Mouse (Mus musculus): ENCODE data around the gene Lin7b. TPM values are rescaled to one million over a fixed set of nuclear protein-coding genes. Genes with fewer than 3 reads are reported as not detected.

Gene Lin7b
- total RNA-seq (2021): 1 to 10 TPM; 1.8 to 2.0 TPM

DNA sequence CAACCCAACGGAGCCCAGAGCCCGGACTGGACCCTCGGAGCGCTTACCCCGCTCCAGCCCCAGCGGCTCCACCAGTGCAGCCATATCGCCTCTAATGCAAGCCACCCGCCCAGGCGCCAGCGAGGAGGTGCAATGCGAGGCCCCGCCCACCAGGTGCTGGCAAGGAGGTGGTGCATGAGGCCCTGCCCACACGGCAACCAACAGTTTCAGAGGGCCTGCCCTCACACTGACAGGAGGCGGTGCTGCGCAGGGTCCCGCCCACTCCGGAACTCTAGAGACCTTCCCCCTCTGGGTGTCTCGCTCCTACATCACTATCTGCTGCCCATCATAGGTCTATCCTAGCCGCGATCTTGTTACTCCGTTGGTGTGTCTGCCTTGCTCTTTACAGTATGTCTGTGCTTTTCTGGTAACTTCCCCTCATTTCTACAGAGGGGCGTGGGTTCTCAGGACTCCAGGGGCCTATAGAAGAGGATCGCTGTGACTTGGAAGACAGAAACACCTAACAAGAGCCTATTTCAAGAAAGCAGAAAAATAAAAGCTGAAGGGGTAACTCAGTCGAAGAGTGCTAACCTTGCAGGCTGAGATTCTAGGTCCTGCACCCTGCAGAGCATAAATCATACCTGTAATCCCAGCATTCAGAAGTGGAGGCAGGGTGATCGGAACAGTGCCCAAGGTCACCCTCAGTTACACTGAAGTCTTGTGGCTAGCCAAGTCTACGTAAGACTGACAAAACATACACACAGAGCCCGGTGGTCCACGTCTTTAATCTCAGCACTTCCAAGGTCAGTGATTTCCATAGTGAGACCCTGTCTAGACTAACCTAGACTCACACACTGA is at the start of gene Lin7b:
Gene Lin7b (minus strand): TSS at position 109 of the 837 bp plus-strand sequence.
- DNase-seq (ENCODE audit: low spot score): peak; percentile 70

DNA sequence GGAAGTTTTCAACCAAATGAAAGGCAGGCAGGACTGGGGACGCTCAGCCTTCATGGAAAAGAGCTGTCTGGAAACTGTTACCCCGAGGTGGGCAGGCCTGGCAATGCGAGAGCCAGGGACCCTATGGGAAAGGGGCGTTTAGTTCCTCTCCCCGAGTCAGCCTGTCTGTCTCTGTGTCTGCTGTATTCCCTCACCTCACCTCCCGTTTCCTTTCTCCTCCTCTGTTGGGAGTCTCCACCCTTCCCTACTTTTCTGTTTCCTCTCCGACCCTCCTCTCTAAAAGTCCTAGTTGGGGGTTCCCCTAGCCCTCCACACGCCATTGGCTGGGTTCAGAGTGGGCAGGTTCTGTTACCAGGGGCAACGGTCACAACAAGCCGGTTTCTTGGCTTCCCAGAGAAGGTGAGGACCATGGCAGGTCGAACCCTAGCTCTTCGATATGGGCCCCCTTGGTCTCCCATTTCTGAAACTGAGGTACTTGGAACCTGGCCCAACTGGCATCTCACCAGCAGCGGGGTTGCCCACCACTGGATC is 47.6 kb upstream of the Lin7b start:
- no peak for DNase-seq (ENCODE audit: low spot score)
- intact Hi-C loops (cut with DNase I): no loop called here

More for the DNA sequence above, at the start of gene Lin7b:
- intact Hi-C loops (cut with DNase I): loop anchor here (2.0 kb wide), 1 partner anchor 24 kb away; the partner anchor contains the start of gene Snrnp70

DNA sequence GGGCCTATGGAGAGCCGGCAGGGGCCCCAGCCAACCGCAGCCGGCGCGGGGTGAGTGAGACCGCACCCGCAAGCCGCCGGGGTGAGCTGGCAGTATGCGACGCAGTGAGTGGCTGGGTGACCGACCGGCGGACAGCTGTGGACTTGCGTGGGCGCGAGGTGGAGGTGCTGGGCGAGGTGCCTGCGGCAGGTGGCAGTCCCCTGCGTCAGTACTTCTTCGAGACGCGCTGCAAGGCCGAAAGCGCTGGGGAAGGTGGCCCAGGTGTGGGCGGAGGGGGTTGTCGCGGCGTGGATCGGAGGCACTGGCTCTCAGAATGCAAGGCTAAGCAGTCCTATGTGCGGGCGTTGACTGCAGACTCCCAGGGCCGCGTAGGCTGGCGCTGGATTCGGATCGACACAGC is 45.3 kb upstream of the Lin7b start:
- intact Hi-C loops (cut with DNase I): no loop called here
- no peak for DNase-seq (ENCODE audit: low spot score)

DNA sequence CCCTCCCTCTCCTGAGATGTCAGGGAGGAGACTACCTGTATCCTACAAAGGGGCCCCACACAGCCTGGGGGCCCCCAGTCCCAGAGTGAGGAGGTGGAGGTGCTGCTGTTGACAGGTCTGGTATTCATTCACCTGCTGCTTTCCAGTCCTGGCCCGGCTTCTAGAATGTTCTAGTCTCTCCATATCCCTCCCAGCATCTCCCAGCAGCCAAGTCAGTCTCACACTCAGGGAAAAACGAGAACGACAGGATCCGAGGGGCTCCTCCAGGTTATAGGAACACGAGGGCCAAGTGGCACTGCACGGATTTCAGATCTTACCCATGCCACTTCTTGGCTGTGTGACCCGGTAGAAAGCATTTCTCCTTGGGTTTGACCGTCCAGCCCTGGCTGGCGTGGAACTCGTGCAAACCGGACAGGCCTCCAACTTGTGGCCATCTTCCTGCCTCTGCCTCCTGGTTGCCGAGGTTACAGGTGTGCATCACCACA is 44.4 kb upstream of the Lin7b start:
- DNase-seq (ENCODE audit: low spot score): no peak
- intact Hi-C loops (cut with DNase I): no loop called here

DNA sequence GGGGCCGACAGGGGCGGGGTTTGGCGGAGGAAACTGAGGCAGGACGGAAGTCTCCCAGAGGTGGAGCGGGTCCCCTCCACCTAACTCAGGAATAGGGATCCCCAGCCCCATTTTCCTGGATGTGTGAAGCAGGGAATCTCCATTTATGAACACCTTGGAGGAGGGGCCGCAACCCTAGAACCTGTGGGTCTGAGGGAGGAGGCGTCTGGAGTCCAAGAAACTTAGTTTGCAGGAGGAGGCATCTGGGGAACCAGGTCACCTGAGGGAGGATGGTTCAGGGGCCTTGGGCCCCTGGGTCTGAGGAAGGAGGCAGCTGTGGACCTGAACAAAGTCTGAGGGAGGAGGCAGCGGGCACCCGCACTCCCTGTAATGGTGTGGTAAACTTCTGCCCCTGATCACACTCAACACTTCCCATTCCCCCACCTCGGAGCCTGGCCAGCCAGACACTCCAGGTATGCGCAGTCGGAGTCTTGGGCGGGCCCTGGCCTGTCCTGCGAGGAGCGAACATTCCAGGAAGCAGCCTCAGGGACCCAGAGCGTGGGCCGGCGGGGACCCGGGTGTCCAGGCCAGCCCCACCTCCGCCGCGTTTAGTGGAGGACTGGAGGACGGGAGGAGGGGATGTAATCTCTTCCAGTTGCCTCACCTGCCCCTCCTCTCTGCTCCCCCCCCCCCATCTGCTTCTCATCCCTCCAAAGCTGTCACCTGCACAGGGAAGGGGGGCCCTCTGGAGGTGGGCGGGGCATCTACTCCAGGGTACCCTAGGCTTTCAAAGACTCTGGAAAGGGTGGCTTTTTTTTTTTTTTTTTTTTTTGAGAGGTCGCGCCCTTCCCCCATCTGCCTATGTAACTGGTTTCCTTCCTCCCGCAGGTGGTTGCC is 43.7 kb upstream of the Lin7b start:
- DNase-seq (ENCODE audit: low spot score): no peak
- intact Hi-C loops (cut with DNase I): no loop called here

DNA sequence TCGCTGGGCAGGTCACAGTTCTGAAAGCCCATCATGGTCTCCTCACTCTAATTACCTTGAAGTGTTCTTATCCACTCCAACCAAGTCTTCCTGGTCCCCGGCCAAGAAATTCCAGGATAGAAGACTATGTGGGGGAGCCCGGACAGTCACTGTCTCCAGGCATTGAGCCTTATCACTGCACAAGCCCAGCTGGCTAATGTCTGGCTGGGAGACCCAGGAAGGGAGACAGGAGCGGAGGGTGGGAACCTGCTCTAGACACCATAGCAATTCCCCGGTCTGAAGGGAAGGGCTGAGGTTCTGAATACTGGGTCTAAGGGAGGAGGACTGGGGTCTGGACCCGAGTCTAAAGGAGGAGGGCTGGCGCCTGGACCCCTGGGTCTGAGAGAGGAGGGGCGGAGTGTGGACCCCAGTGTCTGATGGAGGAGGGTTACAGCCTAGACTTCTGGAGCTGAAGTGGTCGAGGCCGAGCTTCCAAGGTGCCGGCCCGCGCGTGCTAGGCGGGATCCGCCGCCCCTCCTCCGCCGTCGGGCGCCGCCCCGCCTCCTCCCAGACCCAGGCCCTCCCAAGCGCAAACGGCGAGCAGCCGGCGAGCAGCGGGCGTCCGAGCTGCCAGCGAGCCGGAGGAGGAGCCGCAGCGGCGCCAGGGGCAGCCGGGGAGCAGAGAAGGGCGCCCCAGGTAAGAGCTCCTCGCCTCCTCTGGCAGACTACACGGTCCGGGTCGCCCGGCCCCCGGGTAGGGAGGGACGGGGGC is 42.9 kb upstream of the Lin7b start, which contains the start of gene Ntf5:
Gene Ntf5 (plus strand): TSS at position 583 of the 751 bp plus-strand sequence.
- no peak for DNase-seq (ENCODE audit: low spot score)
- intact Hi-C loops (cut with DNase I): no loop called here

DNA sequence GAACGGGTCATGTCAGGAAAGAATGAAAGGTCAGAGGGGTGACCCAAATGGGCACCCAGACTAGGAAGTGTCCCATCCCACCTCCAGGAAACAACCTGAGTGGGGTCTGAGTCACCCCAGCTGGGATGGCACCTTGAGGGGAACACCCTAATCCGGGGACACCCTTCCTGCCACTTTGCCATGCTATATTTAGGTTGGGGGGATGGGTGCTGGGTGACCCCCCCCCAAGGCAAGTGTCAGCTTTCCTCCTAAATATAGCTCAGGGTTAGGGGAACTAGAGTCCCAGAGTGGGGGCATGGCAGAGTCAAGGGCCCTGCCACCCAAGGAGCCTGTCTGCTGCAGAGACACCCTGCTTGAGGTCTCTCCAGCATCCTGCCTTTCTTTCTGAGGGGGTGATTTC is 42.0 kb upstream of the Lin7b start:
- intact Hi-C loops (cut with DNase I): no loop called here
- no peak for DNase-seq (ENCODE audit: low spot score)

DNA sequence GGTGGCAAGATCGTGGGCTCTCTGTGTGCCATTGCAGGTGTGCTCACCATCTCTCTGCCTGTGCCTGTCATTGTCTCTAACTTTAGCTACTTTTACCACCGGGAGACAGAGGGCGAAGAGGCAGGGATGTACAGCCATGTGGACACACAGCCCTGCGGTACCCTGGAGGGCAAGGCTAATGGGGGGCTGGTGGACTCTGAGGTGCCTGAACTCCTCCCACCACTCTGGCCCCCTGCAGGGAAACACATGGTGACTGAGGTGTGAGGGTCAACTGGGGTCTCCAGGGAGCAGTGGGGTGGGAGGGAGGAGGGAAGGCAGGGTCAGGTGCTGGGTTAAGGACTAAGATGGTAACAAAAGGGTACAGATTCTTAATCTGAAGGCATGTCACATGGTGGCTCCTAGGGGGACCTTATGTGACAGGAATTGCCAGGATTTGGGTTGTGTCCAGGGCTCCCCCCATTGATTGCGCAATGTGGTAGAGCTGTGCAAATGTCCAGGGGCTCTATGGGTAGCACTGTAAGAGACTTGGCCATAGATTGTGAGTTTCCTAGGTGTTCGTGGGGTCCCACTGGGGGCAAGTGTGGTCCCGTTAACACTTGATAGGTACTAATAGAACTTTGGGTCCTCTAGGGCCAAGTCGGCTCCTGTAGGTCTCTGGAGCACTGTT is 39.2 kb upstream of the Lin7b start:
- intact Hi-C loops (cut with DNase I): no loop called here
- DNase-seq (ENCODE audit: low spot score): no peak

DNA sequence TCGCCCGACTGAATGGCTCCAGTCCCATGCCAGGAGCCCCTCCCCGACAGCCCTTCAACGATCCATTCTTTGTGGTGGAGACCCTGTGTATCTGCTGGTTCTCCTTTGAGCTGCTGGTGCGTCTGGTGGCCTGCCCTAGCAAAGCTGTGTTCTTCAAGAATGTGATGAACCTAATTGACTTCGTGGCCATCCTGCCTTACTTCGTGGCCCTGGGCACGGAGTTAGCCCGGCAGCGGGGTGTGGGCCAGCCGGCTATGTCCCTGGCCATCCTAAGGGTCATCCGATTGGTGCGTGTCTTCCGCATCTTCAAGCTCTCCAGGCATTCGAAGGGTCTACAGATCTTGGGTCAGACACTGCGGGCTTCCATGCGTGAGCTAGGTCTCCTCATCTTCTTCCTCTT is 38.6 kb upstream of the Lin7b start:
- intact Hi-C loops (cut with DNase I): no loop called here

DNA sequence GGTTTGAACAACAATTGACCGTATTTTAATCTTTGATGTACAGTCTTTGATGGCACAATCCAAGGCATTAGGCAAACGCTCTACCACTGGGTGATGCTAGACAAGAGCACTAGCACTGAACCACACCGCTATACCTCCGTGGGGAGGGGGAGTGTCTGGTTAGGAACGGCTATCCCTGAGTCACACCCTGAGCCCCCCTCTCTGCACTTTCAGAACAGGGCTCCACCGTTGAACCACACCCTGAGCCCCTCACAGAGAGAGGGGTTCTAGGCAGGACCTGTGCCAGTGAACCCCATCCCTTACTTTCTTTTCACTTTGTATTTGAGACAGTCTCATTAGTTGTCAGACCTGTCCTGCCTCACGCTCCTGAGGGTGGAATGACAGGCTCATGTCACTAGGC is 38.0 kb upstream of the Lin7b start:
- intact Hi-C loops (cut with DNase I): no loop called here
- DNase-seq (ENCODE audit: low spot score): no peak

More for the DNA sequence above, 38.6 kb upstream of the Lin7b start:
- no peak for DNase-seq (ENCODE audit: low spot score)

DNA sequence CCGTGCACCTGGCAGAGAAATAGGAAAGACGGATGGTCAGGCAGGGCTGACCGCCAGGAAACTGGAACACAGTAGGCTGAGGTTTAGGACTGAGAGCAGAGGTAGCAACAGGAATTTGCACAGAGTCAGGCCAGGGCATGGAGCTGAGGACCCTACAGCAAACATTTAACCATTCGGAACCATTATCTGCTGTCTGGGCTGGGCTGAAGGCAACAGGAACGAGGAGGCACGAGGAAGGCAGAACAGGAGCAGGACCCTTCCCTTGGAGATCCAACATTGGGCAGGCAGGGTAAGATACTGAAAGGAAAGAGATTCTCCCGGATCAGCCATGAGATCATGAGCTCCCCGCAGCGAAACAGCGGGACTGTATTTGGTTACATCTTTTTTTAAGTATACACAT is 37.5 kb upstream of the Lin7b start:
- intact Hi-C loops (cut with DNase I): loop anchor here (2.0 kb wide), 1 partner anchor 27 kb away; the partner anchor contains the start of gene Gys1
- DNase-seq (ENCODE audit: low spot score): no peak

DNA sequence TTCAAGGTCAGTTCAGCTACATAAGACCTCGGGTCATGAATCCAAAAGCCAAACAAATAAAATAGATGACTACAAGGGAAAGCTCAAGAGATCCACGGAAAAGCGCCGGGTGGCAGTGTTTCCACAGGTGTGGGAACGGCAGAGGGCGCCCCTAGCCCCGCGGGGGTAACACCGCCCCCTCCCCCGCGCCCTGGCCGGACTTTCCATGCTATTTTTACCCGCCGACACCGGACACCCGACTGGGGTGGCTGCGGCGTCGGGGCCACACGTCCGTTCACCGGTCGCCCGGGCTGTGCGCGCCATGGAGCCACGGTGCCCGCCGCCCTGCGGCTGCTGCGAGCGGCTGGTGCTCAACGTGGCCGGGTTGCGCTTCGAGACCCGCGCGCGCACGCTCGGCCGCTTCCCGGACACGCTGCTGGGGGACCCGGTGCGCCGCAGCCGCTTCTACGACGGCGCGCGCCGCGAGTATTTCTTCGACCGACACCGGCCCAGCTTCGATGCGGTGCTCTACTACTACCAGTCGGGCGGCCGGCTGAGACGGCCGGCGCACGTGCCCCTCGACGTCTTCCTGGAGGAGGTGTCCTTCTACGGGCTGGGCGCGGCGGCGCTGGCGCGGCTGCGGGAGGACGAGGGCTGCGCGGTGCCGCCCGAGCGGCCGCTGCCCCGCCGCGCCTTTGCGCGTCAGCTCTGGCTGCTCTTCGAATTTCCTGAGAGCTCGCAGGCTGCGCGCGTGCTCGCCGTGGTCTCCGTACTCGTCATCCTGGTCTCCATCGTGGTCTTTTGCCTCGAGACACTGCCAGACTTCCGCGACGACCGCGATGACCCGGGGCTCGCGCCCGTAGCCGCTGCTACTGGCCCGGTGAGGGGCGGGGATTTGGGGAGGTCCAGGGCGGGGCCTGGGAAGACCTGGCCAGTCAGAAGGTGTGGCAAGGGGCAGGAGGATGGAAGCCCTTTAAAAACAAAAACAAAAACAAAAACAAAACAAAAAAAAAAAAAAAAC is 36.1 kb upstream of the Lin7b start:
- no peak for DNase-seq (ENCODE audit: low spot score)
- intact Hi-C loops (cut with DNase I): loop anchor here (2.0 kb wide), 1 partner anchor 28 kb away; the partner anchor contains the start of gene Gys1

DNA sequence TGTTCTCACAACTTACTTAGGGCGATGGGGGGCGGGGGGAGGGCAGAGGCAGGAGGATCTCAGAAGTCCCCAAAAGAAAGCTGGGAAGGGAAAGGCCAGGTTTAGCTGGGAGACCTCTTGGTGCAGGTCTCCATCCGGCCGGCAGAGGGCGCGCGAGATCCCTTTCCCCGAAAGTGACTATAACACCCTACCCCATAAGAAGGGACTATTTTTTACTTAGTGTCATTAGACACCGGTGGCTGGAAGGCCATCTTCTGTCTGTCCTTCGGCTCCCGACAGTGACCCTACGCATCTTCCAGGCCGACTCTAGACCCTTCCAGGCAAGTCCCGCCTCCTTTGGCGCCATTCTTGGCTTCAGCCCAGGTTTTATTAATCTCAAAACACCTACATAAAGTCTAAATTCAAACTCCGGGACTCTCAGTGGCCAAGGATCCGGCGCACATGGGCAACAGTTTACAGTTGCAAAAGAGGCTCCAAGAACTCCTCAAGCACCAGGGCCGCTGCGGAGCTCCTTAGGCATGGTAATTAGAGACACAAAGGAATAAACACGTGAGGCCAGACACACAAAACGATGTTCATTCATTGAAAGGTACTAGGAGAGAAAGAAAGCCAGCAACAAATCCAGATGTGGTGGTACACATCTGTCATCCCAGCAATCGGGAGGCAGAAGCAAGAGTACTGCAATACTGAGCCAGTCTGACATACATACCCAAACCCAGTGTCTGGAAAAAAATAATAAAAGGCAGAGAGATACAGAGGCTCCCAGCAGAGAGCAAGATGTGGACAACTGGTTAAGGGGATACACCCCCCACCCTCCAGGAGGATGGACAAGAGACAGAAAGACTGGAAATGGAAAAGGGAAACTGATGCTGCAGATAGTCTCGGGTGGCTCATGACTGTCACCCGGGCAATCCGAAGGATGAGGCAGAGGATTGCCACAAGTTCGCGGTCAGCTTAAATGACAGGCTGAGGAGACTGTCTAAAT is 35.0 kb upstream of the Lin7b start, which contains the start of gene Kcna7:
Gene Kcna7 (plus strand): TSS at position 563 of the 985 bp plus-strand sequence.
- DNase-seq (ENCODE audit: low spot score): peak; percentile 47
- intact Hi-C loops (cut with DNase I): loop anchor here (2.0 kb wide), 1 partner anchor 29 kb away; the partner anchor contains the start of gene Gys1

DNA sequence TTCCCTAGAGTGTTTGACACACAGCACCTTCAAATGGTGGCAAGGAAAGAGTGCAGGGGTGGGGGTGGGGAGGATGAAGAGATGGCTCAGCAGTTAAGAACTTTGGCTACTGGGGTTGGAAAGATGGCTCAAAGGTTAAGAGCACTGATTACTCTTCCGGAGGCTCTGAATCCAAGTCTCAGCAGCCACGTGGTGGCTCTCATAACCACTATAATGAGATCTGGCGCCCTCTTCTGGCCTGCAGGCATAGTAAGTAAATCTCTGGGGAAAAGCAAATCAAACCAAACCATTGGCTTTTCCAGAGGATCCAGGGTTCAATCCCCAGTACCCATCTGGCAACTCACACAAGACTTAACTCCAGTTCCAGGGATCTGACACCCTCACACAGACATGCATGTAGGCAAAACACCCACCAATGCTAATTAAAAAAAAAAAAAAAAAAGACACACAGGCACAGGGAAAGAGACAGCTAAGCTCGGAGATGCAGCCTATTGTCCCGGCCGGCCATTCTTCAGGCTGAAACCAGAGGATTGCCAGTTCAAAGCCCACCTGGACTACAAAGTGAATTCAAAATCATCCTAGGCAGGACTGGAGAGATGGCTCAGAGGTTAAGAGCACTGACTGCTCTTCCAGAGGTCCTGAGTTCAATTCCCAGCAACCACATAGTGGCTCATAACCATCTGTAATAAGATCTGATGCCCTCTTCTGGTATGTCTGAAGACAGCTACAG is 33.3 kb upstream of the Lin7b start:
- no peak for DNase-seq (ENCODE audit: low spot score)
- intact Hi-C loops (cut with DNase I): no loop called here

DNA sequence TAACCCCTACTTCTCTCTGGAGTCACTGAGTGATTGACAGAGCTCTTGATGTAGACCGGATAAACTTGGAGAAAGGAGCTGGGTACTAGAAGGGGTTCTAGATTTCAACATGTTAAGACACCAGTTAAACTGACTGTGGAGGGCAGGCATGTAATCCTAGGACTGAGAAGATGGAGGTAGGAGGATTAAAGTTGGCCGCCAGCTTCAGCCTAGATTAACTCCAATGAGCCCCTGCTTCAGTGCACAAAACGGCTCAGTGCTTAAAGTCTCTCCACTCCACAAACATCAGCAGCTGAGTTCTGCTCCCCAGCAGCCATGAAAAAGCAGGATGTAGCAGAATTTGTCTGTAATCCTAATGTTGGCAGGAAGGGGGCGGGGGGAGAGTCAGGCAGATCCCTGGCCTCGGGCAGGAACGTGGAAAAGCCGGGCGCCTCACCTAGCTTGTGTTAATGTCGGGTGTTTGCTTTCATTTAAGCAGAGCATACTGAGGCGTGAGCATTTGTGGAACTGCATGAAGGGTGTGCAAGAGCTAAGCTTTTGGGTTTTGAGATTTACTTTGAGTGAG is 31.2 kb upstream of the Lin7b start:
- intact Hi-C loops (cut with DNase I): no loop called here

More for the DNA sequence above, 31.2 kb upstream of the Lin7b start:
- DNase-seq (ENCODE audit: low spot score): no peak

Data from heart, postnatal 25 days (tissue).